In the genomic region with DNA sequence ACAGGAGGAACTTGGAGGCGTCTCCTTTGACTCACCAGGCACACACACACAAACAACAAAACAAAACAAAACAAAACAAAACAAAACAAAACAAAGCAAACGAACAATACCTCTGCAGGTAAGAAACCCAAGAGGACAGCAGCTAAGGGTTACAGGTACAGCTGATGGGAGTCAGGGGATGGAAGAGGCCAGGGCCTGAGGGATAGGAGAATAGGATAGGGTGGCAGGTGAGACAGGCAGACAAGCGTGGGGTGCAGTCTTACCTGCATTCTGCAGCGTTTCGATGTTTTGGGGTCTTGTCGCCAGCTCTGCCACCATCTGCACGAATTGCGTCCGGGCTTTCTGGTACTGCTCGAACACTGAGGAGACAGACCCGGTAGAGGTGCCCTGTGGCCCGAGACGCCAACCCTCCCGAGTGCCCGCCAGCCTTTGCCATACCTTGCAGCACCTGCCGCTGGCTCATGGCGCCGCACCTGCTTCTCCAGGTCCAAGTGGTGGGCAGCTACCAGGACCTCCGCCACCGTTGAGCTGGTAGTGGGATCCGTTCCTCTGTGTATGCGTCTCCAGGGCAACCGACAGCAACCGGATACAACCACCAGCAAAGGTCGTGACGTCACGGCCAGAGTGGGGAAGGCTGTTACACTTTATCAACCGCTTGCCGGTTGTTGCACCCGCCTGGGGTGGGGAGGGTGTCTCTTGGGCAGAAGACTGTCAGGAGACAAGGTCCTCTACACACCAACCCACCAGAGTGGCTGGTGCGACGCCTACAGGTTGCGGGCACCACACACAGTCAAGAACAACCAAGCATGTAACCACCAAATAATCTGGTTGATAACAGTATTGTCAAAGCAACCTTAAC, we compare ENCODE assay signal across 8 mouse cellular contexts. TPM values are rescaled to one million over a fixed set of nuclear protein-coding genes. Genes with fewer than 3 reads are reported as not detected.
A peak's percentile ranks its signal among the peaks of the same experiment; 100 is the strongest.
DNase-seq lines count a peak whose midpoint lies in the region; ATAC-seq lines count a peak whose summit lies in the region.

TSS of gene Spag6l (minus strand) at position 700 of the 859 bp plus-strand sequence.

- H3K9me3 ChIP-seq in intestine, embryonic 15.5 days: no peaks in the 10 kb centered on the region
- no peaks in the 10 kb centered on the region; the same call in 1 of the 2 replicates for H3K9me3 ChIP-seq in megakaryocyte, embryonic 14.5 days

- H3K36me3 ChIP-seq in intestine, embryonic 15.5 days: no peaks in the 10 kb centered on the region
- no peaks in the 10 kb centered on the region for H3K36me3 ChIP-seq in megakaryocyte, embryonic 14.5 days (replicated peaks; ENCODE audit: low read length)

- 9% methylated on average over 33 of the region's 33 CpGs for WGBS in intestine, embryonic 15.5 days

- intact Hi-C loops in left cerebral cortex, postnatal 14 days (cut with DNase I): no loop called here

- H3K27ac ChIP-seq in intestine, embryonic 15.5 days: no peak within 1 kb of the TSS

- peak; percentile 95 for ATAC-seq in frontal cortex, adult (ENCODE audit: low TSS enrichment)
- ATAC-seq in intestine, embryonic 15.5 days: peak; percentile 85

- peak within 1 kb of the TSS; percentile 46 for H3K4me3 ChIP-seq in intestine, embryonic 15.5 days (replicated peaks)
- H3K4me3 ChIP-seq in megakaryocyte, embryonic 14.5 days (replicated peaks): peak within 1 kb of the TSS; percentile 93

- no peaks in the 10 kb centered on the region for H3K4me1 ChIP-seq in intestine, embryonic 15.5 days (replicated peaks)
- peaks cover 9% of the 10 kb centered on the region for H3K4me1 ChIP-seq in megakaryocyte, embryonic 14.5 days

- H3K9ac ChIP-seq in intestine, embryonic 15.5 days: peak within 1 kb of the TSS; percentile 36

- H3K4me2 ChIP-seq in intestine, embryonic 15.5 days (replicated peaks): peak within 1 kb of the TSS; percentile 91

- no peaks in the 10 kb centered on the region for H3K27me3 ChIP-seq in intestine, embryonic 15.5 days (replicated peaks)
- peaks cover 6% of the 10 kb centered on the region for H3K27me3 ChIP-seq in megakaryocyte, embryonic 14.5 days (replicated peaks)

- peak; percentile 51 for DNase-seq in Muller cell, postnatal 12 days (ENCODE audit: inconsistent ontology term)
- peak; percentile 47 for DNase-seq in brain, embryonic 18.5 days (ENCODE audit: low read depth, low spot score)
- peak; percentile 53 to 66 for DNase-seq in left cerebral cortex, postnatal 14 days (ENCODE audit: low spot score in 2 of 2)
- peak; percentile 84 to 89 for DNase-seq in right cerebral cortex, postnatal 10 days (ENCODE audit: low spot score in 2 of 2)
- DNase-seq in adipocyte (ENCODE audit: low spot score): no peak

RNA-seq across cellular contexts. Expression of gene Spag6l, which starts in this region (rescaled TPM):
- 0.35 and 0.39 TPM in 2 replicates for polyA plus RNA-seq in intestine, embryonic 15.5 days (2015; fragmentation: Nextera tagmentation; extraction: Ambion mirVana)
- total RNA-seq in left cerebral cortex, postnatal 14 days (2021): 1 to 10 TPM; 8.4 to 9.3 TPM
- polyA plus RNA-seq in megakaryocyte, embryonic 14.5 days (2012; ENCODE audit: insufficient read depth, low replicate concordance): 0.04 TPM in 1 of 2 replicates, not detected in the other

Comparison
In these comparisons a context has a peak if more than half of its experiments do, and no peak if none do; other contexts are left out.
1. Peak in ATAC-seq, H3K4me3 ChIP-seq, H3K9ac ChIP-seq and H3K4me2 ChIP-seq in intestine, embryonic 15.5 days; RNA of the gene not detected or under 1 TPM.